10 mouse cellular contexts compared by ENCODE assay signal in genomic region chr11:102225221-102225620, GRCm38 (mm10). TPM values are rescaled to one million over a fixed set of nuclear protein-coding genes. Genes with fewer than 3 reads are reported as not detected.
DNase-seq lines count a peak whose midpoint lies in the region; ATAC-seq and TF ChIP-seq lines count a peak whose summit lies in the region.
"Had no signal": no experiment of that assay in that cellular context is flagged by ENCODE, and none has a peak within 500 bp of the region (broad histone marks: within the 10 kb centered on the region; RNA-seq: fewer than 3 reads in every experiment).

No protein-coding gene starts in this region.

- 76% methylated on average over 5 of the region's 5 CpGs for WGBS in forebrain, embryonic 10.5 days
- 74% methylated on average over 5 of the region's 5 CpGs for WGBS in forebrain, embryonic 11.5 days
- 59% methylated on average over 5 of the region's 5 CpGs for WGBS in limb, embryonic 14.5 days
- WGBS in stomach, embryonic 16.5 days, result 43% methylated on average over 5 of the region's 5 CpGs

- no peak for ATAC-seq in forebrain, embryonic 11.5 days (replicated peaks; ENCODE audit: low FRiP score)
- no peak for ATAC-seq in megakaryocyte, adult 5-6 weeks (ENCODE audit: poor library complexity, severe bottlenecking)
- ATAC-seq in limb, embryonic 14.5 days (ENCODE audit: low FRiP score, low read depth), result no peak
- ATAC-seq in stomach, embryonic 16.5 days (ENCODE audit: insufficient read depth, low FRiP score), result no peak
- ATAC-seq in CD4-positive, CD25-positive, alpha-beta regulatory T cell, adult 4 months, result no peak

- H3K9me3 ChIP-seq in forebrain, embryonic 10.5 days, result no peaks in the 10 kb centered on the region
- H3K9me3 ChIP-seq in forebrain, embryonic 11.5 days (ENCODE audit: control insufficient read depth, low read length), result no peaks in the 10 kb centered on the region
- H3K9me3 ChIP-seq in megakaryocyte, embryonic 14.5 days, result no peaks in the 10 kb centered on the region
- H3K9me3 ChIP-seq in limb, embryonic 14.5 days (ENCODE audit: control insufficient read depth, low read length), result no peaks in the 10 kb centered on the region
- no peaks in the 10 kb centered on the region for H3K9me3 ChIP-seq in stomach, embryonic 16.5 days (replicated peaks; ENCODE audit: control insufficient read depth, low read length)

- H3K4me2 ChIP-seq in forebrain, embryonic 11.5 days (ENCODE audit: low read depth, low read length, severe bottlenecking), result no peak overlapping the region; the same call in 1 of the 2 replicates
- peak overlapping the region; percentile 37; the same call in 1 of the 2 replicates for H3K4me2 ChIP-seq in limb, embryonic 14.5 days (replicated peaks; ENCODE audit: low read depth, low read length, severe bottlenecking)
- no peak overlapping the region for H3K4me2 ChIP-seq in stomach, embryonic 16.5 days (ENCODE audit: low read depth, low read length)

- 0 out of 2 replicates have a peak overlapping the region, but pooled peaks have one; percentile 45 for H3K27ac ChIP-seq in forebrain, embryonic 10.5 days
- H3K27ac ChIP-seq in forebrain, embryonic 11.5 days (ENCODE audit: low read depth, low read length), result no peak overlapping the region
- no peak overlapping the region for H3K27ac ChIP-seq in limb, embryonic 14.5 days (replicated peaks; ENCODE audit: low read depth, low read length)
- H3K27ac ChIP-seq in stomach, embryonic 16.5 days (ENCODE audit: low read length), result peak overlapping the region; percentile 32; the same call in 1 of the 2 replicates

- peaks cover 85% of the 10 kb centered on the region for H3K4me1 ChIP-seq in forebrain, embryonic 10.5 days
- H3K4me1 ChIP-seq in forebrain, embryonic 11.5 days (replicated peaks; ENCODE audit: control insufficient read depth, insufficient read depth, low read length), result peaks cover 40% of the 10 kb centered on the region
- peaks cover 91% of the 10 kb centered on the region for H3K4me1 ChIP-seq in megakaryocyte, embryonic 14.5 days
- peaks cover 38% of the 10 kb centered on the region for H3K4me1 ChIP-seq in limb, embryonic 14.5 days (ENCODE audit: control insufficient read depth, insufficient read depth, low read length)
- peaks cover 70% of the 10 kb centered on the region for H3K4me1 ChIP-seq in stomach, embryonic 16.5 days (ENCODE audit: control insufficient read depth, insufficient read depth, low read length)

- H3K27me3 ChIP-seq in forebrain, embryonic 10.5 days (ENCODE audit: poor library complexity, severe bottlenecking), result peaks cover 60% of the 10 kb centered on the region
- H3K27me3 ChIP-seq in forebrain, embryonic 11.5 days (ENCODE audit: control insufficient read depth, insufficient read depth, low read length), result no peaks in the 10 kb centered on the region; the same call in none of the 2 replicates
- no peaks in the 10 kb centered on the region for H3K27me3 ChIP-seq in megakaryocyte, embryonic 14.5 days (replicated peaks)
- no peaks in the 10 kb centered on the region for H3K27me3 ChIP-seq in limb, embryonic 14.5 days (ENCODE audit: control insufficient read depth, insufficient read depth, low read length)
- no peaks in the 10 kb centered on the region for H3K27me3 ChIP-seq in stomach, embryonic 16.5 days (ENCODE audit: control insufficient read depth, insufficient read depth, low read length)

- H3K9ac ChIP-seq in forebrain, embryonic 11.5 days (ENCODE audit: low read length), result no peak overlapping the region
- H3K9ac ChIP-seq in limb, embryonic 14.5 days (ENCODE audit: low read depth, low read length, severe bottlenecking), result no peak overlapping the region
- no peak overlapping the region; the same call in 1 of the 2 replicates for H3K9ac ChIP-seq in stomach, embryonic 16.5 days (ENCODE audit: low read length)

- H3K36me3 ChIP-seq in forebrain, embryonic 10.5 days (replicated peaks), result peaks cover 11% of the 10 kb centered on the region
- no peaks in the 10 kb centered on the region for H3K36me3 ChIP-seq in forebrain, embryonic 11.5 days (ENCODE audit: control insufficient read depth, insufficient read depth, low read length)
- peaks cover 85% of the 10 kb centered on the region for H3K36me3 ChIP-seq in megakaryocyte, embryonic 14.5 days (replicated peaks; ENCODE audit: low read length)
- H3K36me3 ChIP-seq in limb, embryonic 14.5 days (ENCODE audit: control insufficient read depth, insufficient read depth, low read length), result peaks cover 25% of the 10 kb centered on the region
- H3K36me3 ChIP-seq in stomach, embryonic 16.5 days (ENCODE audit: control insufficient read depth, insufficient read depth, low read length), result no peaks in the 10 kb centered on the region

- no peak for TF ChIP-seq POLR2A in limb, embryonic 14.5 days (IDR thresholded peaks at IDR 0.05; ENCODE audit: borderline replicate concordance, extremely low read depth, insufficient read depth, insufficient read length)

- intact Hi-C loops in left cerebral cortex, postnatal 25 days (cut with DNase I), result no loop called here

- no peak for DNase-seq in forebrain, embryonic 10.5 days (ENCODE audit: extremely low spot score, low spot score)
- no peak for DNase-seq in forebrain, embryonic 11.5 days (ENCODE audit: low spot score)
- DNase-seq in limb, embryonic 14.5 days (ENCODE audit: low spot score), result no peak
- DNase-seq in left cerebral cortex, postnatal 25 days (ENCODE audit: low spot score in 2 of 2), result no peak
- DNase-seq: B cell, adult 2 months; embryo, embryonic 11 days had no signal

- H3K4me3 ChIP-seq in forebrain, embryonic 10.5 days, result peak overlapping the region; percentile 35
- H3K4me3 ChIP-seq in forebrain, embryonic 11.5 days (ENCODE audit: low read depth, low read length), result no peak overlapping the region
- H3K4me3 ChIP-seq in megakaryocyte, embryonic 14.5 days (replicated peaks), result peak overlapping the region; percentile 81
- no peak overlapping the region for H3K4me3 ChIP-seq in limb, embryonic 14.5 days (replicated peaks; ENCODE audit: low read length)
- H3K4me3 ChIP-seq in stomach, embryonic 16.5 days (replicated peaks; ENCODE audit: low read length), result no peak overlapping the region

RNA-seq across cellular contexts. Expression of gene Hdac5, which starts 4.7 kb away (rescaled TPM):
- polyA plus RNA-seq in forebrain, embryonic 10.5 days (2016; fragmentation: Nextera tagmentation; extraction: Ambion mirVana), result 39.8 and 44.6 TPM in 2 replicates
- polyA plus RNA-seq in forebrain, embryonic 11.5 days (2014; fragmentation: Nextera tagmentation; extraction: Ambion mirVana), result 35.0 and 36.8 TPM in 2 replicates
- 384 and 644 TPM in 2 replicates for polyA plus RNA-seq in megakaryocyte, embryonic 14.5 days (2012; ENCODE audit: insufficient read depth, low replicate concordance)
- 35.0 and 47.6 TPM in 2 replicates for total RNA-seq in megakaryocyte, adult 5-6 weeks (2015)
- total RNA-seq in megakaryocyte, adult 5-6 weeks (2017), result 36.2 and 36.5 TPM in 2 replicates
- polyA plus RNA-seq in limb, embryonic 14.5 days (2012; rRNA removed), result 86.2 and 149 TPM in 2 replicates
- 46.7 and 57.4 TPM in 2 replicates for polyA plus RNA-seq in limb, embryonic 14.5 days (2014; fragmentation: Nextera tagmentation; extraction: Ambion mirVana)
- polyA plus RNA-seq in stomach, embryonic 16.5 days (2015; fragmentation: Nextera tagmentation; extraction: Ambion mirVana), result 60.6 and 67.4 TPM in 2 replicates
- total RNA-seq in left cerebral cortex, postnatal 25 days (2021), result 100 to 1,000 TPM; 243 to 261 TPM
- polyA plus RNA-seq in CD4-positive, CD25-positive, alpha-beta regulatory T cell, adult 4 months (2017; shearing (Covaris generic)), result 10 to 100 TPM in 1 of 2 experiments, 1 to 10 TPM in 1; 6.5 to 12.3 TPM

RNA-seq across cellular contexts. Expression of gene BC030867, which starts 23.5 kb away (rescaled TPM):
- polyA plus RNA-seq in forebrain, embryonic 10.5 days (2016; fragmentation: Nextera tagmentation; extraction: Ambion mirVana), result 27.3 TPM in 2 replicates
- polyA plus RNA-seq in forebrain, embryonic 11.5 days (2014; fragmentation: Nextera tagmentation; extraction: Ambion mirVana), result 23.5 and 26.6 TPM in 2 replicates
- 2.6 and 4.2 TPM in 2 replicates for polyA plus RNA-seq in megakaryocyte, embryonic 14.5 days (2012; ENCODE audit: insufficient read depth, low replicate concordance)
- 8.7 and 12.8 TPM in 2 replicates for total RNA-seq in megakaryocyte, adult 5-6 weeks (2015)
- 4.6 and 5.0 TPM in 2 replicates for total RNA-seq in megakaryocyte, adult 5-6 weeks (2017)
- 14.2 and 15.4 TPM in 2 replicates for polyA plus RNA-seq in limb, embryonic 14.5 days (2012; rRNA removed)
- polyA plus RNA-seq in limb, embryonic 14.5 days (2014; fragmentation: Nextera tagmentation; extraction: Ambion mirVana), result 11.8 and 11.9 TPM in 2 replicates
- 10.8 and 12.4 TPM in 2 replicates for polyA plus RNA-seq in stomach, embryonic 16.5 days (2015; fragmentation: Nextera tagmentation; extraction: Ambion mirVana)
- 1 to 10 TPM in 1 of 2 experiments, under 1 TPM in 1; 0.94 to 1.1 TPM for total RNA-seq in left cerebral cortex, postnatal 25 days (2021)
- polyA plus RNA-seq in CD4-positive, CD25-positive, alpha-beta regulatory T cell, adult 4 months (2017; shearing (Covaris generic)), result 1 to 10 TPM in 1 of 2 experiments, under 1 TPM in 1; 0.40 to 1.8 TPM

RNA-seq across cellular contexts. Expression of gene G6pc3, which starts 35.8 kb away (rescaled TPM):
- 38.0 and 39.5 TPM in 2 replicates for polyA plus RNA-seq in forebrain, embryonic 10.5 days (2016; fragmentation: Nextera tagmentation; extraction: Ambion mirVana)
- polyA plus RNA-seq in forebrain, embryonic 11.5 days (2014; fragmentation: Nextera tagmentation; extraction: Ambion mirVana), result 30.6 and 32.2 TPM in 2 replicates
- 32.9 and 73.3 TPM in 2 replicates for polyA plus RNA-seq in megakaryocyte, embryonic 14.5 days (2012; ENCODE audit: insufficient read depth, low replicate concordance)
- total RNA-seq in megakaryocyte, adult 5-6 weeks (2015), result 23.4 and 23.8 TPM in 2 replicates
- 14.7 and 19.1 TPM in 2 replicates for total RNA-seq in megakaryocyte, adult 5-6 weeks (2017)
- polyA plus RNA-seq in limb, embryonic 14.5 days (2012; rRNA removed), result 42.7 and 60.4 TPM in 2 replicates
- polyA plus RNA-seq in limb, embryonic 14.5 days (2014; fragmentation: Nextera tagmentation; extraction: Ambion mirVana), result 27.6 and 33.7 TPM in 2 replicates
- polyA plus RNA-seq in stomach, embryonic 16.5 days (2015; fragmentation: Nextera tagmentation; extraction: Ambion mirVana), result 28.0 and 28.7 TPM in 2 replicates
- total RNA-seq in left cerebral cortex, postnatal 25 days (2021), result 10 to 100 TPM; 55.7 to 61.8 TPM
- 10 to 100 TPM; 29.1 to 53.9 TPM for polyA plus RNA-seq in CD4-positive, CD25-positive, alpha-beta regulatory T cell, adult 4 months (2017; shearing (Covaris generic))

RNA-seq across cellular contexts. Expression of gene Lsm12, which starts 40.1 kb away (rescaled TPM):
- 137 and 141 TPM in 2 replicates for polyA plus RNA-seq in forebrain, embryonic 10.5 days (2016; fragmentation: Nextera tagmentation; extraction: Ambion mirVana)
- polyA plus RNA-seq in forebrain, embryonic 11.5 days (2014; fragmentation: Nextera tagmentation; extraction: Ambion mirVana), result 73.2 and 78.7 TPM in 2 replicates
- 36.7 and 120 TPM in 2 replicates for polyA plus RNA-seq in megakaryocyte, embryonic 14.5 days (2012; ENCODE audit: insufficient read depth, low replicate concordance)
- 81.3 and 83.9 TPM in 2 replicates for total RNA-seq in megakaryocyte, adult 5-6 weeks (2015)
- total RNA-seq in megakaryocyte, adult 5-6 weeks (2017), result 43.0 and 46.5 TPM in 2 replicates
- 38.5 and 40.0 TPM in 2 replicates for polyA plus RNA-seq in limb, embryonic 14.5 days (2012; rRNA removed)
- polyA plus RNA-seq in limb, embryonic 14.5 days (2014; fragmentation: Nextera tagmentation; extraction: Ambion mirVana), result 83.8 and 86.0 TPM in 2 replicates
- 79.2 and 85.4 TPM in 2 replicates for polyA plus RNA-seq in stomach, embryonic 16.5 days (2015; fragmentation: Nextera tagmentation; extraction: Ambion mirVana)
- total RNA-seq in left cerebral cortex, postnatal 25 days (2021), result 10 to 100 TPM; 58.3 to 66.4 TPM
- 10 to 100 TPM; 33.4 to 69.4 TPM for polyA plus RNA-seq in CD4-positive, CD25-positive, alpha-beta regulatory T cell, adult 4 months (2017; shearing (Covaris generic))

RNA-seq across cellular contexts. Expression of gene Asb16, which starts 43.3 kb away (rescaled TPM):
- 0.05 and 0.06 TPM in 2 replicates for polyA plus RNA-seq in forebrain, embryonic 10.5 days (2016; fragmentation: Nextera tagmentation; extraction: Ambion mirVana)
- not detected in 2 replicates for polyA plus RNA-seq in forebrain, embryonic 11.5 days (2014; fragmentation: Nextera tagmentation; extraction: Ambion mirVana)
- not detected in 2 replicates for polyA plus RNA-seq in megakaryocyte, embryonic 14.5 days (2012; ENCODE audit: insufficient read depth, low replicate concordance)
- 0.04 TPM in 1 of 2 replicates, not detected in the other for total RNA-seq in megakaryocyte, adult 5-6 weeks (2015)
- not detected in 2 replicates for total RNA-seq in megakaryocyte, adult 5-6 weeks (2017)
- polyA plus RNA-seq in limb, embryonic 14.5 days (2012; rRNA removed), result 2.2 and 2.8 TPM in 2 replicates
- polyA plus RNA-seq in limb, embryonic 14.5 days (2014; fragmentation: Nextera tagmentation; extraction: Ambion mirVana), result 0.25 and 0.48 TPM in 2 replicates
- 0.12 TPM in 1 of 2 replicates, not detected in the other for polyA plus RNA-seq in stomach, embryonic 16.5 days (2015; fragmentation: Nextera tagmentation; extraction: Ambion mirVana)
- total RNA-seq in left cerebral cortex, postnatal 25 days (2021), result 1 to 10 TPM; 1.2 TPM
- polyA plus RNA-seq in CD4-positive, CD25-positive, alpha-beta regulatory T cell, adult 4 months (2017; shearing (Covaris generic)), result not detected

Comparison
In these comparisons a context has a peak if more than half of its experiments do, and no peak if none do; other contexts are left out.
1. H3K27ac ChIP-seq: peak in forebrain, embryonic 10.5 days (single experiment) and stomach, embryonic 16.5 days (single experiment); none in forebrain, embryonic 11.5 days (single experiment) and limb, embryonic 14.5 days (single experiment).
2. H3K4me3 ChIP-seq: peak in forebrain, embryonic 10.5 days (single experiment) and megakaryocyte, embryonic 14.5 days (single experiment); none in forebrain, embryonic 11.5 days (single experiment), limb, embryonic 14.5 days (single experiment) and stomach, embryonic 16.5 days (single experiment).